Mouse (Mus musculus) neural tube, embryonic 11.5 days (tissue): ENCODE data around the gene Ube2o. TPM values are rescaled to one million over a fixed set of nuclear protein-coding genes. Genes with fewer than 3 reads are reported as not detected.
A peak's percentile ranks its signal among the peaks of the same experiment; 100 is the strongest.

ENCODE experiments used
- ATAC-seq: fragments of 200-750 bp; cut with Nextera tagmentation; 2 replicates; pipeline ENCODE4 v1.8.0; 2017; ENCODE audit warnings: moderate number of reproducible peaks, mild to moderate bottlenecking, moderate TSS enrichment, moderate library complexity; ENCODE audit not compliant: insufficient read depth, low FRiP score, low TSS enrichment
- DNase-seq: peaks from one replicate; pipeline ENCODE4 v3.0.0-alpha.2; 2015; ENCODE audit warnings: low spot score
- H3K27ac ChIP-seq: fragments of 300-500 bp; sonication (generic); 2 replicates; pipeline ENCODE4 v1.5.1; 2014; ENCODE audit warnings: low read depth, mild to moderate bottlenecking, low read length
- H3K27me3 ChIP-seq: fragments of 300-500 bp; sonication (generic); 2 replicates; pipeline ENCODE4 v1.6.1; 2014; ENCODE audit warnings: mild to moderate bottlenecking, low read length, mixed read lengths; ENCODE audit not compliant: control insufficient read depth, insufficient read depth
- H3K36me3 ChIP-seq: fragments of 300-500 bp; sonication (generic); 2 replicates; pipeline ENCODE4 v1.6.1; 2014; ENCODE audit warnings: mild to moderate bottlenecking, low read length, moderate library complexity, mixed read lengths; ENCODE audit not compliant: control insufficient read depth, insufficient read depth
- H3K4me1 ChIP-seq: fragments of 300-500 bp; sonication (generic); 2 replicates; pipeline ENCODE4 v1.6.1; 2014; ENCODE audit warnings: low read length, mixed read lengths; ENCODE audit not compliant: control insufficient read depth, insufficient read depth
- H3K4me2 ChIP-seq: fragments of 300-500 bp; sonication (generic); 2 replicates; pipeline ENCODE4 v1.6.1; 2014; ENCODE audit warnings: low read depth, mild to moderate bottlenecking, moderate library complexity
- H3K4me3 ChIP-seq: fragments of 300-500 bp; sonication (generic); 2 replicates; pipeline ENCODE4 v1.5.1; 2014; ENCODE audit warnings: low read depth, low read length
- H3K9ac ChIP-seq: fragments of 300-500 bp; sonication (generic); 2 replicates; pipeline ENCODE4 v1.6.1; 2014; ENCODE audit warnings: mild to moderate bottlenecking, low read length
- H3K9me3 ChIP-seq: fragments of 300-500 bp; sonication (generic); 2 replicates; pipeline ENCODE4 v1.6.1; 2016; ENCODE audit warnings: low read length; ENCODE audit not compliant: control insufficient read depth
- WGBS: fragments of 180-500 bp; shearing (Covaris S2); extraction: QIAGEN DNeasy Blood & Tissue Kit; methylation state at CpG from one replicate; pipeline ENCODE4 v1.1.7; 2014; 5-methylcytosine and 5-hydroxymethylcytosine counted together
- polyA plus RNA-seq: library from polyadenylated mRNA; unstranded; fragments of >200 nt; fragmentation: Nextera tagmentation; extraction: Ambion mirVana; gene quantifications from 2 replicates; pipeline ENCODE4 v1.2.1, GENCODE M21; 2014

Ube2o gene
- polyA plus RNA-seq, 1 experiment from 2014 or later: 29.1 TPM

GRCm38 (mm10) chr11:116592428-116592827 is 11.2 kb upstream of the Ube2o start:
- H3K4me2 ChIP-seq: no peak overlapping the region
- no peak overlapping the region for H3K4me3 ChIP-seq
- no peaks in the 10 kb centered on the region for H3K9me3 ChIP-seq
- DNase-seq (peak; percentile 94), ATAC-seq (peak; percentile 65)
- H3K36me3 ChIP-seq: no peaks in the 10 kb centered on the region
- no peaks in the 10 kb centered on the region for H3K4me1 ChIP-seq
- H3K9ac ChIP-seq: 0 out of 2 replicates have a peak overlapping the region, but pooled peaks have one; percentile 1
- H3K27me3 ChIP-seq: no peaks in the 10 kb centered on the region
- no peak overlapping the region for H3K27ac ChIP-seq

DNA sequence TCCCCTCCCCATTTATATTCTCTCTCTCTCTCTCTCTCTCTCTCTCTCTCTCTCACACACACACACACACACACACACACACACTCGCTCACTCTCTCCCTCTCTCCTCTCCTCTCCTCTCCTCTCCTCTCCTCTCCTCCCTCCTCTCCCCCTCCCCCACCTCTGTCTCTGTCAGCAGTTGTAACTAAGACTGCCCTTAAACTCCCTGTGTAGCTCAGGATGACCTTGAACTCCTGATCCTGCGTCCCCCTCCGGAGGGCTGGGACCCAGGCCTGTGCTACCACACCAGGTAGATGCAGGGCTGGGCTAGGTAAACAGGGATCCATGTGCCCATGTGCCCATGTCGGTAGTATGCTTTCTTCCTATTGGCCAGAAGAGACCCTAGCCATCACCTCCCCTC is 10.4 kb upstream of the Ube2o start:
- DNase-seq: no peak
- Histone ChIP-seq H3K27me3 (no peaks in the 10 kb centered on the region), H3K4me3 (no peak overlapping the region), H3K4me2 (no peak overlapping the region), H3K27ac (no peak overlapping the region), H3K9ac (no peak overlapping the region), H3K36me3 (no peaks in the 10 kb centered on the region), H3K9me3 (no peaks in the 10 kb centered on the region), H3K4me1 (no peaks in the 10 kb centered on the region)
- ATAC-seq: no peak
- WGBS: 91% methylated on average over 4 of the region's 4 CpGs

- Histone ChIP-seq H3K36me3 (no peaks in the 10 kb centered on the region), H3K27ac (no peak overlapping the region), H3K9ac (no peak overlapping the region), H3K9me3 (no peaks in the 10 kb centered on the region), H3K4me3 (no peak overlapping the region), H3K4me1 (no peaks in the 10 kb centered on the region), H3K4me2 (no peak overlapping the region), H3K27me3 (no peaks in the 10 kb centered on the region)
- ATAC-seq (no peak), DNase-seq (no peak)
- 68% methylated on average over 8 of the region's 8 CpGs for WGBS
These were observed 8.3 kb upstream of the Ube2o start for GRCm38 (mm10) chr11:116589574-116589973.

DNA sequence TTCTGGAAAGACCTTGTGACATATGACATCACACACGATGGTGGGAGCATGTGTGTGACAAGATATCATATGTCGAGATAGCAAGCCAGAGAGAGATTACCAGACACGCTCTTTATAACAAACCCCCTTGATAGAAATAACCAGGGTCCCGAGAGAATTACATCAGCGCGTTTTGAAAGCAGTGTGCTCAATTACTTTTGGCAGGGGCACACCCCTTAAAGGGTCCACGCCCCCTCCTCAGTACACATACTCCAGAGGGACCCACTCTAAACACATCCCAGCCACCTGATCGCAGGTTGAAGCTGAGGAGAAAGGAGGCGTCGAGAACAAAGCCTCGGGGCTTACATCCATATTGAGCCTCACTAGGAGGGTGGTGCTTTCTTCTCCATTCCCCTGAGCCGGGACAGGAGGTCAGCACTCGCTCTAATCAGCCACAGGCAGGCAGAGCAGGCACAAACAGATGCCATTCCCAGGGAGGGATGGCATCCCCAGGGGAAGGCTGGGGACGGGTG is 7.8 kb upstream of the Ube2o start:
- WGBS: 35% methylated on average over 14 of the region's 14 CpGs
- H3K27ac ChIP-seq: no peak overlapping the region
- no peaks in the 10 kb centered on the region for H3K4me1 ChIP-seq
- H3K36me3 ChIP-seq: no peaks in the 10 kb centered on the region
- H3K9ac ChIP-seq: no peak overlapping the region
- DNase-seq: peak; percentile 38
- no peak overlapping the region for H3K4me2 ChIP-seq
- no peak overlapping the region for H3K4me3 ChIP-seq
- no peak for ATAC-seq
- no peaks in the 10 kb centered on the region for H3K27me3 ChIP-seq
- H3K9me3 ChIP-seq: no peaks in the 10 kb centered on the region

- Histone ChIP-seq H3K27ac (no peak overlapping the region), H3K4me2 (no peak overlapping the region), H3K9ac (no peak overlapping the region), H3K36me3 (no peaks in the 10 kb centered on the region), H3K27me3 (no peaks in the 10 kb centered on the region), H3K9me3 (no peaks in the 10 kb centered on the region), H3K4me3 (no peak overlapping the region), H3K4me1 (no peaks in the 10 kb centered on the region)
- WGBS: 23% methylated on average over 23 of the region's 23 CpGs
- DNase-seq (peak; percentile 81), ATAC-seq (peak; percentile 48; the same call in 1 of the 2 replicates)
These were observed 5.8 kb upstream of the Ube2o start for GRCm38 (mm10) chr11:116586801-116587631.

DNA sequence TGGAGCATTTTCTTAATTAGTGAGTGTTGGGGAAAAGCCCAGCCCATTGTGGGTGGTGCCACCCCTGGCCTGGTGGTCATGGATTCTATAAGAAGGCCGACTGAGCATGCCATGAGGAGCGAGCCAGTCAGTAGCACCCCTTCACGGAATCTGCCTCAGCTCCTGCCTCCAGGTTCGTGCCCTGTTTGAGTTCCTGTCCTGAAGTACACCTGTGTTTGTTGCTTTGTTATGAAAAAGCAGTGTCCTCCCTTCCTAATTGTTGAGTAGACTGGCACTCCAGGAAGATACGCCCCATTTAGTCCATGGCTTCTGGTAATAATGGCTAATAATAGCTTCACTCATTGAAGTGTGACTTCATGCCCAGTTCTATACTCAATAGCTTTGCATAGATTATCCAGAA is 5.1 kb upstream of the Ube2o start, which contains the start of gene Aanat:
Gene Aanat, plus strand, starts transcription at position 123 of the 400 bp plus-strand sequence.
- no peak within 1 kb of the TSS for H3K9ac ChIP-seq

GRCm38 (mm10) chr11:116585682-116586081 is 4.4 kb upstream of the Ube2o start:
- H3K36me3 ChIP-seq: no peaks in the 10 kb centered on the region
- no peak overlapping the region for H3K9ac ChIP-seq
- H3K9me3 ChIP-seq: no peaks in the 10 kb centered on the region
- H3K4me2 ChIP-seq: no peak overlapping the region
- DNase-seq (no peak), ATAC-seq (no peak)
- H3K27me3 ChIP-seq: no peaks in the 10 kb centered on the region
- H3K4me1 ChIP-seq: no peaks in the 10 kb centered on the region
- H3K27ac ChIP-seq: no peak overlapping the region
- 87% methylated on average over 6 of the region's 6 CpGs for WGBS
- H3K4me3 ChIP-seq: no peak overlapping the region

More for the DNA sequence above, 5.1 kb upstream of the Ube2o start, which contains the start of gene Aanat:
- ATAC-seq: no peak
- Histone ChIP-seq H3K36me3 (no peaks in the 10 kb centered on the region), H3K27ac (no peak within 1 kb of the TSS), H3K27me3 (no peaks in the 10 kb centered on the region), H3K9me3 (no peaks in the 10 kb centered on the region), H3K4me1 (no peaks in the 10 kb centered on the region), H3K4me2 (no peak within 1 kb of the TSS), H3K4me3 (no peak within 1 kb of the TSS)
- no peak for DNase-seq
- WGBS: 65% methylated on average over 5 of the region's 5 CpGs

GRCm38 (mm10) chr11:116580711-116581375 is 404 bp downstream of the Ube2o start:
- Histone ChIP-seq H3K4me3 (peak overlapping the region; percentile 98), H3K9ac (peak overlapping the region; percentile 93), H3K4me2 (peak overlapping the region; percentile 59), H3K36me3 (no peaks in the 10 kb centered on the region), H3K27me3 (no peaks in the 10 kb centered on the region), H3K27ac (peak overlapping the region; percentile 88), H3K4me1 (peaks cover 9% of the 10 kb centered on the region), H3K9me3 (no peaks in the 10 kb centered on the region)
- WGBS: under 1% methylated on average over 70 of the region's 91 CpGs
- ATAC-seq: peak; percentile 66
- DNase-seq: peak; percentile 70
